Mouse (Mus musculus) heart, adult 11 months (tissue): ENCODE data around the gene Smc4.
A peak's percentile ranks its signal among the peaks of the same experiment; 100 is the strongest.

Experiments
- DNase-seq: peaks from one replicate; pipeline ENCODE4 v3.0.0; 2022

Gene Smc4

GRCm38 (mm10) chr3:69004437-69005337 lies at the start of gene Smc4, which contains the start of gene Ift80:
TSS of gene Smc4 (plus strand) at chr3:69004738.
TSS of gene Ift80 (minus strand) at chr3:69004570.
- peak; percentile 100 for DNase-seq

- no peak for DNase-seq
These were observed 48.1 kb upstream of the Smc4 start for GRCm38 (mm10) chr3:68956454-68956853.

GRCm38 (mm10) chr3:68957413-68957812 lies 47.1 kb upstream of the Smc4 start:
- DNase-seq, result no peak

DNA sequence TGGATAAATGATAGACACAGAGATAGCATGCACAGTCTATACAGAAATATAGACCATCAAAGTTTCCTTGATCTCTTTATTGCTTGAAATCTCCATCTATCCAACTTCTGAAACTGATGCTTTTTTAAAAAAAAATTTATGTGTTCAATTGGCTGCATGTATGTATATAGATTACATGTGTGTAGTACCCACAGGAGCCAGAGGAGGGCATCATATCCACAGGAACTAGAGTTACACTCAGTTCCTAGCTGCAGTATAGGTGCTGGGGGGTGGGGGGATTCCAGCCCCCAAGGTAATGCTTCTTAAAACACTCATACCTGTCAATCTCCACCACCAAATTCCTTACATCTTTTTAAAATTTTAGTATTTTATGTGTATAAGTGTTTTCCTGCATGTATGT lies 39.9 kb upstream of the Smc4 start:
- DNase-seq, result no peak

DNA sequence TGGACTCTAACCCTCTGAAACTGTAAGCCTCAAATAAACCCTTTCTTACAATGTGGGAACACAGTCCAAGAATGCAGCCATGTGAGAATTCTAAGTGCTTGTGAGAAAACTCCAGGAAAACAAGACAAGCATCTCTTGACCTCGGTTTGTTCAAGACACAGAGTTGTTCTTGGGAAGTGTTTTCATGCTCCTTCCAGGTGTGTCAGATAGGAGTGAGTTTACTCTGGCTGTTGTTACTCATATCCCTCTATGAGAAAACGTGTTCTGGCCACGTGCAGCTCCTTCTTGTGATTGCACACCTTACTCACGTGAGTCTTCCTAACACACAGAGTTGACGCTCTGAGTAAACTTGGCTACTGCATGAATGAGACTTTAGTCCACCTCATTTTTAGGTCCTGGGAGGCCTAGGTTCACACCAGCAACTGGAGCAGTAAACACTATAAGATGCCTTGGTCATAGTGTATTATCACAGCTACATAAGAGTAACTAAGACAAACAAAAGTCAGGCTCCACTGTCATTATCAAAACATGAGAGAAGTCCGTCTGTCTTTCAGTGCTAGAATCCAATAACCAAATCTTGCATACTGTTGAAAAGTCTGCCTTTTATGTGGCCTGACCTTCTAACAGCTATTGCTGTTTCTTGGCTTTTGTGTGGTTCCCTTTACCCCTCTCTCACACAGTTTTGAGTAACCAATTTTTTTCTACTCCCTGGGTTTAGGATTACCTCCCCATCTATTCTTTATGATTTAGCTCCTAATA lies 37.8 kb upstream of the Smc4 start:
- DNase-seq, result no peak

DNA sequence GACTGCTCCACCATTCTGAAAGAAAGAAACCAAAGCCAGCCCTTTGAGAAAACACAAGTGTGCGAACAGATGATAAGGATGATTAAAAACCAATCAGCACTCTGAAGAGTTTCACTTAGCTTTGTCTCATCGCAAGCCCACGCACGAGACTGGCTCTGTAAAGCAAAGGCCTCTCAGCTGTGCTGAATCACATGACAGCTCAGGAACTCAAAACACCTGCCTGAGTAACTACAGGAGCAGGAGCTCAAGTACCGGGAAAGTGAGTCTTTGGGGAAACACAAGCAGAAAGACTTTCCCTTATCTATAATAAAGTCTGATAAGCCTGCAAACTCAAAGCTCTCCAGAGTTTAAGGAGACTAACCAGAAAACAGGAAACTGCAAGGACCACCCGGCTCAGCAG lies 37.1 kb upstream of the Smc4 start:
- DNase-seq, result no peak

DNA sequence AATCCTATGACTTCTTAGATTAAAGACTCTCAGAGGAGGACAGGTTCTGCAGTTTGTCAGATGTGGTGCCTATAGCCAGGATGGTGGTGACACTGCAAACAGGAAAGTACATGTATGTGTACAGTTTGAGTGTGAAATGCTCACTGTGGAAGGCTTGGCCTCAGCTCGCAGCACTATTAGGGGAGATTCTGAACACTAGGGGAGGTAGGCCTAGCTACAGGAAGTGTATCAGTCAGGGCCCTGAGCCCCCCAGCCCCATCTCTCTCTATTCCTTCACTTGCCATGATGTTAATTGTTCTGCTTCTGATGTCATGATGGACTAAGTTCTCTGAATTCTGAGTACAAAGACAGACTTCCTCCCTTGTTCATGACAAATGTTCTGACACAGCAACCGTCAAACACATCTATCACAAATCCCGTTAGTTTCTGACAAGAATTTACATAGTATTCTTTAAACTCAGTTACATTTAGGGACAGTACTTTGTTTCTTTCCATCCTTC lies 35.4 kb upstream of the Smc4 start:
- no peak for DNase-seq

DNA sequence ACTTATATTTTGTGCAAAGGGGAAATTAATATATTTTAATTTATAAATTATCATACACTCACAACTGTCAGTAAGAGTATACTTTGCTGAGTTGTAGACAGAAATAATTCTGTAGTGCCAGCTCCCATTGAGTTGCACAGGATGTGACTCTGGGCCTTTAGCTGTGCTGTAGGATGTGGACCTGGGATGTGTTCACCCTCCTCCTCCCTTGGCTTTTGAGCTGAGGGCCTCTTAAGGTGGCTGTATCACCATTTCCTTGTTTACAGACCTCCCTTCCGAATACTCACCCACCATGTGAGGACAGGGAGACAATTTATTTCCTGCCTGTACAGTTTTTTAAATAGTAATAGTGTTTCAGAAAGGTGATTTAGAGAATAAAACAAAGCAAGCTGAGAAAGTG lies 31.0 kb upstream of the Smc4 start:
- no peak for DNase-seq

GRCm38 (mm10) chr3:68974639-68975532 lies 29.7 kb upstream of the Smc4 start:
- DNase-seq, result no peak

DNA sequence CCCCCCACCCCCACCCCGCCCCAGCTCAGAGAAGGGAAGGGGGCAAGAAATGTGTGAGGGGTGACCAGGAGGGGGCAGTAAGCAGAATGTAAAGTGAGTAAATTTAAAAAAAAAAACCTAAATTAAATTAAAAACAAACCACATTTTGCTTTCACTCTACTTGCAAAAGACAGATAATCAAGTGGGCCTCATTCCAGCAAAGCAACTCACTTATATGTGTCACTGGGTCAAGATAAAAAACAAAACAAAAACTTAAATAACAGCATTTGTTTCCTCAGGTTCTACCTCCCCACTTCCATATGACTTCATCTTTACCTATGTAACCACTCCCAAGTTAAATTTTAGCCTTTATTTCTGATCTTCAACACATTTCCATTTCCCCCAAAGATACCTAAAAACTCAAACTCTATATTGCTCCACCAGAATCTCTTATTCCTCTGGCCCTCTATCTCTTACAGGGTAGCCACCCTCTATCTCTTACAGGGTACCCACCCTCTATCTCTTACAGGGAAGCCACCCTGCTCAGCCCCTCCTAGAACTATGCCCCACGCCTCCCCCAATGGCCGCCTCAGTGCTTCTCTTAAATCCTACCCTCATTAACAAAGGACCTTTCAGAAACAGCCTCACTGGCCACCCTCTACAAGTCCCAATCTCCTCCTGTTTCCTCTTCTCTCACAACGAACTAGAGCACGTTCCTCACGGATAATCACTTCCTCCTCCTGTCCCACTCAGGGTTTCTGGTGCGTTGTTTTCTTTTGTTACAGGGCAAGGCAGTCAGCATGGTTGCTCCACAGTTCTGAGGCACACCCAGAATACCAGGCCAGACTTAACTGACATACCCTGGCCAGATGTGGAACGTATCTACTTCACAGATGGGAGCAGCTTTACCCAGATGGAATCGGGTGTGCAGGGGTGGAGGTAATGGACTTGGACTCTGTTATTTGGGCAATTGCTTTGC lies 28.7 kb upstream of the Smc4 start:
- DNase-seq, result no peak

GRCm38 (mm10) chr3:68977696-68978095 lies 26.8 kb upstream of the Smc4 start:
- DNase-seq, result no peak

GRCm38 (mm10) chr3:68979187-68979586 lies 25.4 kb upstream of the Smc4 start:
- no peak for DNase-seq

- peak; percentile 92 for DNase-seq
These were observed 23.6 kb upstream of the Smc4 start for GRCm38 (mm10) chr3:68980898-68981297.

- DNase-seq, result no peak
These were observed 18.0 kb upstream of the Smc4 start for GRCm38 (mm10) chr3:68986550-68986949.

GRCm38 (mm10) chr3:69002781-69003180 lies 1.8 kb upstream of the Smc4 start:
- no peak for DNase-seq

DNA sequence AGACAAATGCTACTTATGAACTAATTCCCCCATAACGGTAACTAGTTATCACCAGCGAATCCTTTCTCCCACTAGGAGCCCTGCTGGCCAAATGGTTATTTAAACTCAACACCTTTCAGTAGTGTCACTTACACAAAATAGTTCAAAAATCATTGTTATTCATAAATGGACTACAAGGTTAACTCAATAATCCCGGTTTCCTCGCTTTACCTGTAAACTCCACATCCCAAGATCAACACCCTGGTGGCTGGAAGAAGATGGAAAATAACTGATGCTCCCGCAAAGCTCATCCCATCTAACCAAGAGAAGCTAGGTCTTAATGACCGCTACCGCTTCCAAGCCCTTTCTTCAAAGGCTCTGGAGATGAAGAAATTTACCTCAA lies 492 bp upstream of the Smc4 start:
- DNase-seq, result no peak

- peak; percentile 97 for DNase-seq
These were observed 1.1 kb downstream of the Smc4 start for GRCm38 (mm10) chr3:69005338-69006245.

DNA sequence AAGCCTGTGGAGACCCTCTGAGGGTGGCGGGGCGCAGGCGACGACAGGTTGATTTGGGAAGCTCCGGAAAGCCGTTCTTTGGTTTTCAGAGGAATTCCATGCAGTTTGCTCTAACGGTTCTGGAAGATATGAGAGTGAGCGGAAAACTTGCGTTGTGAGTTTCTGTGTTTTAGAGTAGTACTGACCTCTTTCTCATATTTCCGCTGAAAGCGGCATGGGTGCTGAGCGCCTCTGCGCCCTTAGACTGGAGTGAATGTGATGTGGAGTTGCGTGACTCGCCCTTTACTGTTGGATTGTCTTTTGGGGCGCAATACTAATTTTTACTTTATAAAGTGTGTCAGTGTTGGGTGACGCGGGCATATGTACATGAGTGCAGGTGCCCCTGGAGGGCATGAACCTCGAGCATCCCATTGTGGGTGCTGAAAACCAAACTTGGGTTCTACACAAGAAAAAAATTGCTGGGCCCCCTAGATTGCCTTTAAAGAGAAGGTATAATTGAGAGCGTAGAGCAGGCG lies 1.8 kb downstream of the Smc4 start:
- peak; percentile 92 for DNase-seq

DNA sequence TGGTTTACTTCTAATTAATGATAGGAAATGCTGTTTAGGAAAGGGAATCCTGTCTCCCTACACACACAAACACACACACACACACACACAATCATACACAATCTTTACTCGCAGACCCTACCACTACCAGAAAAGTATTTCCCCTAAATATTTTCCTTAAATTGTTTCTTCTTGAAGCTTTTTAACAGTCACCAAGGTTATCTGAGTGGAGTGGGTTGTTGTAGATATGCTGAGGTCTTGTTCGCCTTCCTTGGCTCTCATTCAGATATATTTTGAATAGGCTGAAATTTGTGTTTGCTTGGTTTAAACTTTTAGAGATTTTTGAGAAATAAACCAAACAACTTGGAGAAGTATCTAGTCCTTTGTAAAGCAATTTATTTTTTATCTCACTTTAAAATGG lies 4.3 kb downstream of the Smc4 start:
- DNase-seq, result no peak

GRCm38 (mm10) chr3:69017181-69017580 lies 12.6 kb downstream of the Smc4 start:
- peak; percentile 81 for DNase-seq
